ENCODE assay signal across 11 mouse cellular contexts in genomic region chr13:63186217-63186616, GRCm38 (mm10).
DNase-seq lines count a peak whose midpoint lies in the region; ATAC-seq and TF ChIP-seq lines count a peak whose summit lies in the region.
"Had no signal": no experiment of that assay in that cellular context is flagged by ENCODE, and none has a peak within 500 bp of the region (broad histone marks: within the 10 kb centered on the region; RNA-seq: fewer than 3 reads in every experiment).

No protein-coding gene starts in this region.

- TF ChIP-seq CTCF in stomach, postnatal 0 days (IDR thresholded peaks at IDR 0.05; ENCODE audit: low read depth): no peak

- no peak overlapping the region for H3K4me2 ChIP-seq in heart, embryonic 12.5 days
- no peak overlapping the region for H3K4me2 ChIP-seq in lung, embryonic 16.5 days (ENCODE audit: low read depth, low read length)
- no peak overlapping the region for H3K4me2 ChIP-seq in limb, embryonic 15.5 days
- H3K4me2 ChIP-seq in stomach, postnatal 0 days (replicated peaks; ENCODE audit: low read depth): no peak overlapping the region
- H3K4me2 ChIP-seq: liver, embryonic 15.5 days had no signal

- peaks cover 37% of the 10 kb centered on the region for H3K4me1 ChIP-seq in heart, embryonic 12.5 days (replicated peaks)
- H3K4me1 ChIP-seq in lung, embryonic 16.5 days (replicated peaks; ENCODE audit: control insufficient read depth, insufficient read depth, low read length): peaks cover 16% of the 10 kb centered on the region
- H3K4me1 ChIP-seq in limb, embryonic 15.5 days: peaks cover 43% of the 10 kb centered on the region
- peaks cover 6% of the 10 kb centered on the region; the same call in 1 of the 2 replicates for H3K4me1 ChIP-seq in stomach, postnatal 0 days (replicated peaks; ENCODE audit: control insufficient read depth, insufficient read depth)
- H3K4me1 ChIP-seq: liver, embryonic 15.5 days had no signal

- no peaks in the 10 kb centered on the region for H3K9me3 ChIP-seq in heart, embryonic 12.5 days (replicated peaks)
- H3K9me3 ChIP-seq in lung, embryonic 16.5 days (ENCODE audit: control insufficient read depth, low read length): no peaks in the 10 kb centered on the region
- no peaks in the 10 kb centered on the region for H3K9me3 ChIP-seq in limb, embryonic 15.5 days
- H3K9me3 ChIP-seq in stomach, postnatal 0 days (ENCODE audit: control insufficient read depth, low read length): no peaks in the 10 kb centered on the region
- H3K9me3 ChIP-seq: liver, embryonic 15.5 days had no signal

- TF ChIP-seq EP300 in stomach, postnatal 0 days (optimal IDR thresholded peaks at IDR 0.05): no peak

- DNase-seq in heart, postnatal 25 days (ENCODE audit: low spot score): no peak
- no peak for DNase-seq in lung, postnatal 14 days
- DNase-seq in stomach, postnatal 0 days (ENCODE audit: low spot score): no peak
- DNase-seq in thymus, postnatal 14 days: no peak
- DNase-seq: layer of hippocampus, postnatal 36 days had no signal

- intact Hi-C loops in heart, postnatal 25 days (cut with DNase I): loop anchor here (2.0 to 5.0 kb wide), 2 partner anchors 13 to 146 kb away; no protein-coding TSS in a partner anchor

- no peak for ATAC-seq in heart, embryonic 12.5 days (ENCODE audit: insufficient number of reproducible peaks, low FRiP score)
- no peak for ATAC-seq in lung, embryonic 16.5 days (ENCODE audit: low read depth)
- no peak for ATAC-seq in limb, embryonic 15.5 days (ENCODE audit: insufficient number of reproducible peaks, low FRiP score, low TSS enrichment, low read depth)
- no peak for ATAC-seq in stomach, postnatal 0 days (ENCODE audit: low FRiP score, low TSS enrichment)
- ATAC-seq in erythroid progenitor cell, adult 5-6 weeks (replicated peaks; ENCODE audit: low FRiP score, poor library complexity, severe bottlenecking): no peak
- ATAC-seq: intestine, postnatal 0 days had no signal

- no peak overlapping the region for H3K9ac ChIP-seq in heart, embryonic 12.5 days
- no peak overlapping the region for H3K9ac ChIP-seq in lung, embryonic 16.5 days (ENCODE audit: low read length)
- H3K9ac ChIP-seq in limb, embryonic 15.5 days: no peak overlapping the region
- H3K9ac ChIP-seq in stomach, postnatal 0 days (ENCODE audit: low read length): no peak overlapping the region
- H3K9ac ChIP-seq: liver, embryonic 15.5 days had no signal

- no peaks in the 10 kb centered on the region for H3K27me3 ChIP-seq in heart, embryonic 12.5 days (replicated peaks)
- no peaks in the 10 kb centered on the region for H3K27me3 ChIP-seq in lung, embryonic 16.5 days (ENCODE audit: control insufficient read depth, insufficient read depth, low read depth, low read length)
- H3K27me3 ChIP-seq in limb, embryonic 15.5 days: no peaks in the 10 kb centered on the region
- H3K27me3 ChIP-seq in stomach, postnatal 0 days (ENCODE audit: control insufficient read depth, insufficient read depth, low read length): no peaks in the 10 kb centered on the region
- H3K27me3 ChIP-seq: liver, embryonic 15.5 days had no signal

- WGBS in heart, embryonic 12.5 days: 76% methylated on average over 4 of the region's 4 CpGs
- 64% methylated on average over 4 of the region's 4 CpGs for WGBS in lung, embryonic 16.5 days
- 72% methylated on average over 4 of the region's 4 CpGs for WGBS in limb, embryonic 15.5 days
- 72% methylated on average over 4 of the region's 4 CpGs for WGBS in stomach, postnatal 0 days

- no peaks in the 10 kb centered on the region for H3K36me3 ChIP-seq in heart, embryonic 12.5 days
- H3K36me3 ChIP-seq in lung, embryonic 16.5 days (ENCODE audit: control insufficient read depth, insufficient read depth, low read length): no peaks in the 10 kb centered on the region
- H3K36me3 ChIP-seq in limb, embryonic 15.5 days: 0 out of 2 replicates have a peak, but pooled peaks cover 1% of the 10 kb centered on the region
- H3K36me3 ChIP-seq in stomach, postnatal 0 days (ENCODE audit: control insufficient read depth, insufficient read depth, low read length): no peaks in the 10 kb centered on the region
- H3K36me3 ChIP-seq: liver, embryonic 15.5 days had no signal

- H3K4me3 ChIP-seq in heart, embryonic 12.5 days: no peak overlapping the region
- H3K4me3 ChIP-seq in lung, embryonic 16.5 days (ENCODE audit: low read length): no peak overlapping the region
- H3K4me3 ChIP-seq in limb, embryonic 15.5 days: no peak overlapping the region
- H3K4me3 ChIP-seq in stomach, postnatal 0 days (ENCODE audit: low read depth, low read length): no peak overlapping the region
- H3K4me3 ChIP-seq: liver, embryonic 15.5 days had no signal

- H3K27ac ChIP-seq in heart, embryonic 12.5 days (ENCODE audit: poor library complexity, severe bottlenecking): 0 out of 2 replicates have a peak overlapping the region, but pooled peaks have one; percentile 33
- peak overlapping the region; percentile 65; the same call in 1 of the 2 replicates for H3K27ac ChIP-seq in lung, embryonic 16.5 days (ENCODE audit: low read length)
- 0 out of 2 replicates have a peak overlapping the region, but pooled peaks have one; percentile 78 for H3K27ac ChIP-seq in limb, embryonic 15.5 days
- H3K27ac ChIP-seq in stomach, postnatal 0 days (replicated peaks): peak overlapping the region; percentile 53
- H3K27ac ChIP-seq: liver, embryonic 15.5 days had no signal
